Mouse (Mus musculus): ENCODE measurements at regions not wholly inside any gene's neighbourhood (a gene's known extent, or its start where the extent isn't known, plus 50 kb on each side); places are given as distances from the start of the nearest gene placed in this dataset.
A peak's percentile ranks its signal among the peaks of the same experiment; 100 is the strongest.

DNA sequence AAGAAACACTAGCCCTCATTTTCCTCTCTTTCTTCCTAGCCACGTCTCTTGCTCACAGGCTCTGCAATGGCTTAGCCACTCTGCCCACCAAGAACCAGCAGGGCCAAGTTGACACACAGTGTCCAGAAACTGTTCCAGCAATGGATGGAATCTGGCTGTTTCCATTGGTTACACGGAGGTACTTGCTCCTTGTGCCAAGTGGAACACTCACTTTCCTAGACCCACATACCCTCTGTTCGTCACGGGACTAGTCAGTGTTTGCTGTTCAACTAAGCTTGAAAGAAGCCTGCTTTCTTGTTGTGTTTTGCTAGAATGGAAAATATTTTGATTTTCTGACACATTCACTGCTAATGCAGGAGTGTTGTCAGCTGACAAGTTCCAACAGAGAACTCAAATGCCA is 575.7 kb upstream of the Gulo start:
- Histone ChIP-seq H3K4me3 (ENCODE audit: insufficient read depth, low read depth, low read length) (no peak overlapping the region), H3K27ac (replicated peaks; ENCODE audit: low read depth, low read length) (no peak overlapping the region)

DNA sequence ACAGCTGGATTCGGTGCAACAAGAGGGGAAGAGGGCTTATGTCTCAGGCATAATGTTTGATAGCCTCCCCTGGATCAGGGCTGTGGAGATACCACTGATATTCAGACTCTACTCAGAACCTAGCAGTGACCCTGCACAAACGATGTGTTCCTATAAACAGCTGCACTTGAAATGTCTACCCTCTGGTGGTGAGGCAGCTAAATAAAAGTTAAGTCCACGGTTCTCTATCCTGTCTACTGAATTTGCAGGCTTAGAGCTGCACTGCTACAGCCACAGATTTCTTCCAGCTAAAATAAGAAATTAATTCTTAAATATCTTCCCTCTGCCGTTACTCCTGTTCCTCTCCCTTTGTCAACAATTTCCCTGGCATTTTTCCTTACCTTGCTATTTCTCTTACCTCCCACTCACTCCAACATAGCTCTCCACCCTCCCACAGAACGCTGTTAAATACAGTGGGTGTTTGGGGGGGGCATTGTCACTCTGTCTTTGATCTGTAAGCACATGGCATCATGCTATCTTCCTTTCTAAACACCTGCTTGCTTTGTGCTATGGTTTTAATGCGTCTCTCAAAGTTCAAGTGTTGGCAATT is 571.0 kb upstream of the Gulo start:
- H3K27ac ChIP-seq (replicated peaks; ENCODE audit: low read depth, low read length) = no peak overlapping the region
- no peaks in the 10 kb centered on the region for H3K4me1 ChIP-seq (ENCODE audit: control insufficient read depth, insufficient read depth, insufficient read length, low read length)
- no peak overlapping the region for H3K4me3 ChIP-seq (ENCODE audit: insufficient read depth, low read depth, low read length)

More for the DNA sequence above, 575.7 kb upstream of the Gulo start:
- H3K4me1 ChIP-seq (ENCODE audit: control insufficient read depth, insufficient read depth, insufficient read length, low read length) = no peaks in the 10 kb centered on the region

DNA sequence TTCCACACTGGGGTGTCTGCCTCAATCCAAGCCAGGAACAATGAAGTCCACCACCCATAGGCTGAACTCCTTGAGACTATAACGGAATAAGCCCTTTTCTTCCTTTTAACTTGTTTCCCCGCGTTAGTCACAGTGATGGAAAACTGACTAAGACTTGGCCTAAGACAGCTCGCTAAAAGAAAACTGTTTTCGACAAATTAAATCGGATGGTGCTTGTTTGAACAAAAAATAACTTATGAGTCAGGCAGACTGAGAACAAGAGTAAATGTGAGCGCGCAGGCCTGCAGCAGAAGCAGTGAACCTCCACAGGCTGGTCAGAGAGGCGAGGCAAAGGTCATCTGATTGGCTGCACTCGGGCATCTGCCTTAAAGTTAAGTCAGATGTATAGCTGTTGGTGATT is 557.6 kb upstream of the Gulo start:
- Histone ChIP-seq H3K4me3 (ENCODE audit: insufficient read depth, low read depth, low read length) (no peak overlapping the region), H3K4me1 (ENCODE audit: control insufficient read depth, insufficient read depth, insufficient read length, low read length) (no peaks in the 10 kb centered on the region)

DNA sequence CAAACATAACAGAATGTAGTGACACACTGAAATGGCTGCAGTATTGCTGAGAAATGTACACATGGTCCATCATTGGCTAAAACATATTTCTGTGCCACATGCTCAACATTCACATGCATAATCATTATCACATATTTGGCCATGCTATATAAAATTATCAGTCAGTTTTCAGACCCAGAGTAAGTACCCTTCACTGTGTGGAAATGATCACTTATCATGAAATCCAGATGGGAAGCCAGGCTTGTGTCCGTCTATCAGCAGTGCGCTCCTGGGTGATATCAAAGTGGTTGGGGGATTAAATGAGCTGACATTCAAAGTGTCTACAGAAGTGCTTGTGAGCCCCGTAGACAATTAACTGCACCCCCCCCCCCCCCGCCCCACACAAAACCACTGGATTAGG is 553.7 kb upstream of the Gulo start:
- H3K4me1 ChIP-seq (ENCODE audit: control insufficient read depth, insufficient read depth, insufficient read length, low read length) = no peaks in the 10 kb centered on the region
- no peak overlapping the region for H3K27ac ChIP-seq (replicated peaks; ENCODE audit: low read depth, low read length)
- H3K4me3 ChIP-seq (ENCODE audit: insufficient read depth, low read depth, low read length) = no peak overlapping the region

More for the DNA sequence above, 557.6 kb upstream of the Gulo start:
- no peak overlapping the region for H3K27ac ChIP-seq (replicated peaks; ENCODE audit: low read depth, low read length)

DNA sequence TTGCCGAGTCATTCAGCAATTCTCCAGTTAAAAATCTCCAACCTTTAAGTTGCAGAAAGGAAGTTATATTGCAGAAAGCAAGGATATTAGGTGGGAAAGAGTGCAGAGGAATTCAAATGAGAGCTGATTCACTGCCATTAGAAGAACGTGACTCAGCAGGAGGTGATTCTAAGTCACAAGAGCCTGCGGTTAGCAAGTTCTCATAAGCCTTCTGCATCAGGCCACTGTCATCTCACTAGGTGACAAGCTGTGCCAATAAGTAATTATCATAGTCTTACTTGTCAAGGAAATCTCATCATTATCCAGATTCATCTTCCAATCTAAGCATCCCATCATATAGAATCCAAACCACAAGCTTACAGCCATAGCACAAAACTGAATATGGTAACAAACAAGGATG is 552.7 kb upstream of the Gulo start:
- Histone ChIP-seq H3K4me1 (ENCODE audit: control insufficient read depth, insufficient read depth, insufficient read length, low read length) (no peaks in the 10 kb centered on the region), H3K4me3 (ENCODE audit: insufficient read depth, low read depth, low read length) (no peak overlapping the region), H3K27ac (replicated peaks; ENCODE audit: low read depth, low read length) (no peak overlapping the region)

DNA sequence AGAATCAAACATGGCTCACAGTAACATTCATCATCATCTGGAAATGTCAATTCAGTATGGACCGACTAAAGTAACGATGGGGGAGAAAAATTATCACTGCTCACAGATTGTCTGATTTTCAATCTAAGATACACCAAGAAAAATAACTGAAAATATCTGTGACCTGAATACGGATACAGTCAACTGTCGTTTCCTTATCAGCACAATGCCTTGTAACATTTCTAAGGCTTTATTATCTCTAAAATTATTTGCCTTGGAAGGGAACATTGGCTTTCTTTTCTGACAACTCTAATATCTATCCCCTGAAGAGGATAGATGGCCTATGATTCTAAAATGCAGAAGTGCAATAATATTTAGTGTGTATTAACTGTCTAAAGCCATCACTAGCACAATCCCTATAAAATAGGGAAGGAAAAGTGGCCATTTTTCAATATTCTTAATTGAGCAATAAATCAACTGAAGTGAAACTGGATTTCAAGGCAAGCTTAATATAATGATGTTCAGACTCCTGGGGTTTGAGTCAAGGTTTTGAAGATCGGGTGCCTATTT is 552.1 kb upstream of the Gulo start:
- Histone ChIP-seq H3K27ac (replicated peaks; ENCODE audit: low read depth, low read length) (no peak overlapping the region), H3K4me3 (ENCODE audit: insufficient read depth, low read depth, low read length) (no peak overlapping the region), H3K4me1 (ENCODE audit: control insufficient read depth, insufficient read depth, insufficient read length, low read length) (no peaks in the 10 kb centered on the region)

DNA sequence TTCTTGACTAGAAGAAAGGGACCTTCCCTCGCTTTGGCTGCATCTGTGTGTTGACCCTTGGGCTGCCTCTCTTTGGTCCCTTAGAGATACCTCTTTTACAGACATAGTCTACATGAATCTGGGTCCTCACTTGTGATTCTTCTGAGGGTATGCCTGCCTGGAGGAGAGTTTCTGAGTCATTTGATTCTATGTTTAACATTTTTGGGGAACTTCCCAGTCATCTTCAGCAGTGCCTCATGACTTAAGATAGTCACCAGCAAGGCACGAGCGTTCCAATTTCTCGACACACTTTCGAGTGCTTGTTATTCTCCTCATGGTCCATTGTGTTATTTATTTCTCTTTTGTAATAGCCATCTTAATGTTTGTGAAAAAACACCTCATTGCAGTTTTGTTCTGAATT is 549.4 kb upstream of the Gulo start:
- no peaks in the 10 kb centered on the region for H3K4me1 ChIP-seq (ENCODE audit: control insufficient read depth, insufficient read depth, insufficient read length, low read length)
- no peak overlapping the region for H3K4me3 ChIP-seq (ENCODE audit: insufficient read depth, low read depth, low read length)
- H3K27ac ChIP-seq (replicated peaks; ENCODE audit: low read depth, low read length) = no peak overlapping the region; the same call in 1 of the 2 replicates

DNA sequence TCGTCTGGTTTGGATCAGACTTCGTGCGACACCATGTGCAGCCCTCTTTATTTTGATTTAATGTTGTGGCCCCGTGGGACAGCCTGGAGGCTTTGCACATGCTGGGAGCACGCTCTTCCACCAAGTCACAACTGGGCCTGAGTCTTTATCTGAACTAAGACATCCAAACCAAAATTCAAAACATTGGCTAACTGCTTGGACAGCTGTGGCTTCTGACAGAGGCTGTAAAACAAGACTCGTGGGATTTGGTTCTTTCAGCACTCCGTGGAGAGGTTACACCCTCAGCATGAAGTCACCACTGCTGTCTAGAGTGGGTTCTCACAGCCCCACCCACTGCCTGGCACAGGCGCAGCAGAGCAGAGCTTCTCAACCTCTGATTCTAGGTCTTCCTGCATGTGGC is 548.6 kb upstream of the Gulo start:
- Histone ChIP-seq H3K27ac (replicated peaks; ENCODE audit: low read depth, low read length) (no peak overlapping the region), H3K4me1 (ENCODE audit: control insufficient read depth, insufficient read depth, insufficient read length, low read length) (no peaks in the 10 kb centered on the region), H3K4me3 (ENCODE audit: insufficient read depth, low read depth, low read length) (no peak overlapping the region)

DNA sequence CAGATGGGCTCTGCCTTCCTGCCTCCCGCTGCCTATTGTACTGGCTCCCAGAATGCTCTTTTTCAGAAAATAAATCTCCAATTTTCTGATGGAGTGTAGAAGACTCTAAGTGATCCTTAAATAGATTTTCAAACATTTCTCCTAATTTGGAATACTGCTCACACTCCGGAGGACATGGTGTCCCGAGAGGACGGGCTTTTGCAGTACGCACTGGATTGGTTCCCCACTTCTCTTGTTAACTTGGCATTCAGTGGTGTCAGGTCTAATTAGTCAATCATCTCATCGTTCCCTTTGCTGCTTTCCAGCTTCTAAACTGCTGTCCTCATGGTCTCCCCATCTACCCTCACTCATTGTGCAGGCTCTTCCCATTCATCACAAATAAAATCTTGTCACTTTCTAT is 529.5 kb upstream of the Gulo start:
- no peaks in the 10 kb centered on the region for H3K4me1 ChIP-seq (ENCODE audit: control insufficient read depth, insufficient read depth, insufficient read length, low read length)
- no peak overlapping the region for H3K27ac ChIP-seq (replicated peaks; ENCODE audit: low read depth, low read length)
- H3K4me3 ChIP-seq (ENCODE audit: insufficient read depth, low read depth, low read length) = no peak overlapping the region

DNA sequence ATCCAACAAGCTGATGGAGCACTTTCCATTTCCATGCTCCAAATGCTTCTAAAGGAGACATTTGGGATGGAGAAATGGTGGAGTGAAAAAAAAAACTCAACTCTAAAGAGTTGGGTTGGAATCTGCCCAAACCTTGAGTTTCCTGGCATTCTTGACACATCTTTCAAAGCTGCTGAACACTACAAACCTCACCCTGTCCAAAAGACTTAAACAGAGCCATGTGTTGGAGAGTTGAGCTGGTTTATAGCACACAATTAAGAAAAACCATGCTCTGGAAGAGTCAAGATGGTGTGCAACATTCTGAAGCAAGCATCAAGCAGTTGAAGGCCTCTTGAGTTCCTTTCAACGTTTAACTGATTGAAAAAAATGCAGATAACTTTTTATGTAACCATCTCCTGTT is 525.7 kb upstream of the Gulo start:
- no peak overlapping the region for H3K4me3 ChIP-seq (ENCODE audit: insufficient read depth, low read depth, low read length)
- no peaks in the 10 kb centered on the region for H3K4me1 ChIP-seq (ENCODE audit: control insufficient read depth, insufficient read depth, insufficient read length, low read length)
- H3K27ac ChIP-seq (replicated peaks; ENCODE audit: low read depth, low read length) = no peak overlapping the region

DNA sequence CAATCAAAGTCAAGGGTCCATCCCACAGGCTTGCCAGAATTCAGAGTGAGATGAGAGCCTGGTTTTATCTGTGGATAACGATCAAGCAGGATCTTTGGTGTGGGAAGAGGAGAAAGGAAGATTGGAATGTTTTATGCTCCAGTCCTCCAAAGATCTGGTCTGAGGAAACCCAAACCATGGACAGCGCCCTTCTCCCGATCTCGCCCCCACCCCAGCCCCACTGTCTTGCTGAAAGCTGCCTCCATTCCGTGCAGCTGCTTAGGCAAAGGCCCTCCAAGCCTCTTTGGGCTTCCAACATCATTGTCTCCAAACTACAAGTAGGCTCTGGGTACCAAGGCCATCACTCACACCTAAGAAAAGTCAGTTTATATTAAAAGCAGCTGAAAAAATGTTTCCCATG is 519.1 kb upstream of the Gulo start:
- Histone ChIP-seq H3K4me3 (ENCODE audit: insufficient read depth, low read depth, low read length) (no peak overlapping the region), H3K4me1 (ENCODE audit: control insufficient read depth, insufficient read depth, insufficient read length, low read length) (no peaks in the 10 kb centered on the region; the same call in 1 of the 2 replicates), H3K27ac (replicated peaks; ENCODE audit: low read depth, low read length) (no peak overlapping the region)

DNA sequence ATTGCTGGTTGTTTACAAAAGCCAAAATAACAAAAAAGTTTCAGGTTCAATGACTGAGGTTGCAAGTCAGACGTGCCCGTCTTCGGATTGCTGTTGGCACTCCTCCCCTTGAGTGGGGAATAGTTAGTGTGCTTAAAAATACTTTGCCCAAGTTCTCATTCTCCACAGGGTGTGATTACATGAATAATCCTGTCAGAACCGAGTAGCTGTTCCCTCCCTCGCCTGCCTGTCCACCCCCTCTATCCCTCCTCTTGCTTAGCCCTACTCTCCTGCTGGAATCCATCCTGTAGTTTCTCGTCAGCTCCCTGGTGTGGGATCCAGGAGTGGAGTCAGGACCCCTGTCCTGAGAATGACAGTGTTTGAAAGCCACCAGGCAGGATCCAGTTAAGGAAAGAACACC is 518.1 kb upstream of the Gulo start:
- Histone ChIP-seq H3K27ac (replicated peaks; ENCODE audit: low read depth, low read length) (no peak overlapping the region), H3K4me1 (ENCODE audit: control insufficient read depth, insufficient read depth, insufficient read length, low read length) (peaks cover 3% of the 10 kb centered on the region), H3K4me3 (ENCODE audit: insufficient read depth, low read depth, low read length) (no peak overlapping the region)

DNA sequence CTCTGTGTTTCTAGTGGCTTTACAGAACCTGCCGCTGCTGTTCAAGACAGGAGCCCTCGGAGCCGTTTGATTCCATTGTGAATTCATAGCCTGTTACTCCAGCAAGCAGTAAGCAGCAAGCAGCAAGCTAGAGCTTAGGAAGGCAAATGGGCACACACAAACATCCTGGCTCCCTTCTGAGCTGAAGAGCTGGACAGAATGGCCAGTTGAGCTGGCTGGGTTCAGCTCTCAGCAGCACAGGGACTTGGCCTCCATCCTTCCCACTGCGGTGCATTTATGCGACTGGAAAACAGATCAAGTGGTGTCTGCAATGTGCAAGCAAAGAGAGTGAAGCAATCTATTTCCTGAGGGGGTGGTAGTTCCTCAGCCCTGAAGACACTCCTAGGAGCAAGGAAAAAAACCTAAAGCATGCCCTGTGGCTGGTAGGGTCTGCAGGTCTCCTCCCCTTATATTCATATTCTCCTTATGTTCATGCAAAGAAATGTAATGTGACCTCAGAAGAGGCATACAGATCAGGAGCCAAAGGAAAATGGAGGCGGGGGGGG is 513.9 kb upstream of the Gulo start:
- Histone ChIP-seq H3K4me1 (ENCODE audit: control insufficient read depth, insufficient read depth, insufficient read length, low read length) (peaks cover 4% of the 10 kb centered on the region), H3K4me3 (ENCODE audit: insufficient read depth, low read depth, low read length) (no peak overlapping the region), H3K27ac (replicated peaks; ENCODE audit: low read depth, low read length) (peak overlapping the region; percentile 99)

DNA sequence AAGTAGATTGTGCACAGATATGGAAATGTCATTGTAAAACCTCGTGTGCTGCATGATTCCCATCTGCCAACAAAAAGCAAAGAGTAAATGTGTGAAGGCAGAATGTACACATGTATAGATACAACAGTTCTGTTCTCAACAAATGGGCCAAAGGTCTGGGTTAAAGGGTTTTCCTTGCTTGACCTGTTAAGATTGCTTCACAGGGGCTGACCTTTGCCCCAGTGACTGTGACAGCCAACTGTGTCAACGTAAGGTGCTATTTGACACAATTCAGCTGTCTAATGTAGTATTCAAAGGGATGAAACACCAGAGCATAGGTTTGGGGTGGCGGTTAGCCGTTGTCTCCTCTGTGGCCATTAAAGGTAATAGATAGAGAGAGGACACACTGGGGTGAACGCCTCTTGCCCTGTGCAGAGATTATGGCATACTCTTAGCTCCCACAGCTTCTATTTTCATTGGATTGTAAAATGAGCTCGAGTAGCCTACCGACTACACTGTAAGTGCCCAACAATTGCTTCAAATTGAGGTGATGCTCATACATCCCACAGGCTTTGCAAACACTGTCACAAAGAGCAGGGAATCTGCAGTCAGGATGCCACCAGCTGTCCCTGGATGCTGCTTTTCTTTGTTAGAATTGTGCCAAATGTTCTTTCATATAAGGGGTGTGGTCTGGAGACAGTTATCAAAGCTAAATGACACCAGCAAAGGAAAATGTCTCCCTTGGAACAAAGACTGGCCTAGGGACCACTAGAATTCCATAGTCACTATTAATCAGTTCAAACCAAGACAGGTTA is 513.0 kb upstream of the Gulo start:
- H3K4me1 ChIP-seq (ENCODE audit: control insufficient read depth, insufficient read depth, insufficient read length, low read length) = peaks cover 4% of the 10 kb centered on the region
- H3K27ac ChIP-seq (replicated peaks; ENCODE audit: low read depth, low read length) = peak overlapping the region; percentile 99
- no peak overlapping the region for H3K4me3 ChIP-seq (ENCODE audit: insufficient read depth, low read depth, low read length)

DNA sequence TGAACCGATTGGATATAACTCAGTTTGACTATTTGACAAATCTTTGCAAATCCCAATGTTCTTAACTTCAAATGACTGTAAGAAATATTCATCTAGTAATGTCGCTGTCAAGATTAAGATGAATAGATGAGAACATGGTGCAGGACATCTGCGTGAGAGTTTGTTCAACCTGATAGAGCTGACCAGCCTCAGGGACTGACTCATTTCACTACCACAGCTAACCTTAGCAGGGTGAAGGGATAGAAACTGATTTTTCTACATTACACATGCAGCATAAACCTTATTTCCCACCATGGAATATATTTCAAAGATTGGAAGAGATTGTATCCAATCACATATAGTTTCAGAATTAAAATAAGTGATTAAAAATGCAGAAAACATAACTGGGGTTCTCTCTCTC is 507.8 kb upstream of the Gulo start:
- Histone ChIP-seq H3K4me3 (ENCODE audit: insufficient read depth, low read depth, low read length) (no peak overlapping the region), H3K27ac (replicated peaks; ENCODE audit: low read depth, low read length) (no peak overlapping the region), H3K4me1 (ENCODE audit: control insufficient read depth, insufficient read depth, insufficient read length, low read length) (no peaks in the 10 kb centered on the region)

DNA sequence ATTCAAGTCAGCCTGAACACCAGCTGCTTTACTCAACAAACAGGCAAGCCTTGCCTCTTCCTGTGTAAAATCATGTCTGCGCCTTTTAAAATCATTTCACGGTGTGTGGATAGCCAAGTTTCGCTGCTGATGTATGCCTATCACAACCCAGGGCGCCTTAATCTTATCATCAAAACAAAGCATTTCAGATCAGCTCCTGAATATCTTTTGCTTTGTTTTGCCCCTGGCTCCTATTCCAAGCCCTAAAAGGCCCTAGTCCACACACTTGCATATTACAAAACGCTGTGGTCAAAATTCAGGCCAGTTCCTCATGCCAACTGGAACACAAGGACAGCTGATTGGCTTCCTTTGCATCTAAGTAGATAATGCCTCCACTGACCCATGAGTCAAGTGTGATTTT is 501.7 kb upstream of the Gulo start:
- Histone ChIP-seq H3K27ac (replicated peaks; ENCODE audit: low read depth, low read length) (peak overlapping the region; percentile 49), H3K4me1 (ENCODE audit: control insufficient read depth, insufficient read depth, insufficient read length, low read length) (peaks cover 4% of the 10 kb centered on the region; the same call in 1 of the 2 replicates), H3K4me3 (ENCODE audit: insufficient read depth, low read depth, low read length) (no peak overlapping the region)
